Mouse (Mus musculus): Measurements from ENCODE around the gene Pacrg. TPM values are rescaled to one million over a fixed set of nuclear protein-coding genes. Genes with fewer than 3 reads are reported as not detected.

Pacrg gene
- polyA plus RNA-seq, 1 experiment from 2014 or later: 1.3 TPM

DNA sequence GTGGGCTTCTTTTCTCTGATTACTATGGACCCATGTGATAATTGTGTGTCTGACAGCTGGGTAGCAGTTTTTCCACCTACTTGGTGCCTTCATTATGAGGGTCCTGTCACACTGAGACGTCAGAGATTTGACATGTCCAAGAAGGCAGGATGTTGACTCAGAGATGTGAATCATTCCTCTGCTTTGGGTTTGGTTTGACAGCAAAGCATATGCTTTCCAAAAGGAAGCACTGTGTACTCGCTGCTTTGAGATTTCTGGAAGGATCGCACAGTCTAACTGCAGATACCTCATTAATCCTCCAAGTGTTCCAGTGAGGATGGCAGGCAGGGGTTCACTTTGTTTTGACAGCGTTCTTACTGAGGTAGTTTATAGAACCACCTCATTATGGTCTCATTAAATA lies 178.8 kb downstream of the Pacrg start:
- H3K4me3 ChIP-seq (ENCODE audit: low read depth, low read length): no peak overlapping the region
- 69% methylated on average over 4 of the region's 4 CpGs for WGBS (ENCODE audit: insufficient replicate concordance)

DNA sequence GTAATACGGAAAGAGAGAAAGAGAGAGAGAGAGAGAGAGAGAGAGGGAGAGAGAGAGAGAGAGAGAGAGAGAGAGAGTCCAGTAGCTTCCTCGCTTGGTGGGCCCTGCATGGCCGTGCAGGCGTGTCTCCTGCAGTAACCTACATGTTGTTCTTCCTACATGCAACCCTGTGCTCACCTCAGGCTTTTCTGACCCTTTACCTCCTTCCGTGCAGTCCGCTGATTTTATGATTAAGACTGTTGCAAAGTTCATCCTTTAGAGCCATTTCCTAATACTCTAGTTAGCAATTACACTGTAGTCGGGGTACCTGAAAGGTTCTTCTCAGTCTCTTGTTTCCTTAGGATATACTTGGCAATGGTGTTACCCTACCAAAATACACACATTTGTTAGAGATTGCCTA lies 196.5 kb downstream of the Pacrg start:
- no peak overlapping the region for H3K27ac ChIP-seq (ENCODE audit: low read depth, low read length)
- H3K4me3 ChIP-seq (ENCODE audit: low read depth, low read length): no peak overlapping the region
- no peaks in the 10 kb centered on the region for H3K27me3 ChIP-seq (ENCODE audit: control insufficient read depth, insufficient read depth, low read length)
- ATAC-seq (replicated peaks; ENCODE audit: insufficient number of reproducible peaks, low FRiP score, low TSS enrichment): no peak
- H3K36me3 ChIP-seq (ENCODE audit: control insufficient read depth, insufficient read depth, low read length): no peaks in the 10 kb centered on the region
- H3K9ac ChIP-seq (ENCODE audit: low read depth, low read length): no peak overlapping the region
- 84% methylated on average over 7 of the region's 7 CpGs for WGBS (ENCODE audit: insufficient replicate concordance)
- H3K9me3 ChIP-seq (replicated peaks; ENCODE audit: control insufficient read depth, low read length): no peaks in the 10 kb centered on the region
- H3K4me2 ChIP-seq: no peak overlapping the region
- H3K4me1 ChIP-seq (ENCODE audit: control insufficient read depth, insufficient read depth, low read length): no peaks in the 10 kb centered on the region

More for the DNA sequence above, 178.8 kb downstream of the Pacrg start:
- Histone ChIP-seq H3K9ac (ENCODE audit: low read depth, low read length) (no peak overlapping the region), H3K4me2 (no peak overlapping the region), H3K4me1 (ENCODE audit: control insufficient read depth, insufficient read depth, low read length) (no peaks in the 10 kb centered on the region), H3K27ac (ENCODE audit: low read depth, low read length) (no peak overlapping the region), H3K36me3 (ENCODE audit: control insufficient read depth, insufficient read depth, low read length) (no peaks in the 10 kb centered on the region), H3K27me3 (ENCODE audit: control insufficient read depth, insufficient read depth, low read length) (no peaks in the 10 kb centered on the region), H3K9me3 (replicated peaks; ENCODE audit: control insufficient read depth, low read length) (peaks cover 3% of the 10 kb centered on the region; the same call in 1 of the 2 replicates)
- ATAC-seq (replicated peaks; ENCODE audit: insufficient number of reproducible peaks, low FRiP score, low TSS enrichment): no peak

DNA sequence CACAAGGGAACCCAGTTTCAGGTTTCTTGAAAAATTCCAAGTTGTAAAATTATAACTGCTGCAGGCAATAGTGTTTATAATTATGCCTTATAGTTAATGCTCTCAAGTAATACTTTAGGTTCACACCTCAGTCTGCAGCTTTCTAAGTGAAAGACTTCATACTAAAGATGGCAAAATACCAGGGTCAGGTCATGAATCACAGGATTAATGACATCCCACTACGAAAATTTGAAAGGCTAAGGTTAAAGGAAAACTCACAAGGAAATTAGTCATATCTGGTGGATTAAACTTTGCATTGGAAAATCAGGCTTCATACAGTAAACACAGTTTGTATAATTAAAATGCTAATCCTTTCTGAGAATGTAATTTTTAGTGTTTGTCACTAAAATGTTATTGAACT lies 200.3 kb downstream of the Pacrg start:
- Histone ChIP-seq H3K4me1 (ENCODE audit: control insufficient read depth, insufficient read depth, low read length) (no peaks in the 10 kb centered on the region), H3K9ac (ENCODE audit: low read depth, low read length) (no peak overlapping the region), H3K4me2 (no peak overlapping the region), H3K27ac (ENCODE audit: low read depth, low read length) (no peak overlapping the region), H3K4me3 (ENCODE audit: low read depth, low read length) (no peak overlapping the region), H3K36me3 (ENCODE audit: control insufficient read depth, insufficient read depth, low read length) (no peaks in the 10 kb centered on the region), H3K9me3 (replicated peaks; ENCODE audit: control insufficient read depth, low read length) (no peaks in the 10 kb centered on the region), H3K27me3 (ENCODE audit: control insufficient read depth, insufficient read depth, low read length) (no peaks in the 10 kb centered on the region)
- WGBS (ENCODE audit: insufficient replicate concordance): 63% methylated on average over 1 of the region's 1 CpGs
- ATAC-seq (replicated peaks; ENCODE audit: insufficient number of reproducible peaks, low FRiP score, low TSS enrichment): no peak

DNA sequence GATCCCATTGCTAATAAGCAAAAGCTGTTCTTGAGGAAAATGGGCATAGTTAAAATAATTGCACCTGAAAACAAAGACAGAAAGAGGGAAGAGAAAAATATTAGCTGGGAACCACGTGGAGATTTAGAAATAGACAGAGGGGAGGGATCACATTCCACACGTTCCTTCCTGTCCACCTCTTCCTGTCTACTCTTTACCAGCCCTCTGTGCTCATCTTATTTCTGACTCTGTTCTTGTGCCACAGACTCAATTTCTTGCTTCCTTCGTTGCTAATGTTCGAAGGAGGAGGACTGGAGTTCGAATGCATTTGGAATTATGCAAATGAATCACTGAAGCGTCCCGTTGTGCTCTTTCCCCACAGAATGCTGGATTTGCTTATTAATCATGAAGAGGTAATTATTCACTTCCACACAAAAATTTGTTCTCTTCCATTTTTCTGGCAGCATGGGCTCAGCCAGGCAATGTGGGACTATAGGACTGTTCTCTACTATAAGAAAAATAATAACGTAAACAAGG lies 204.1 kb downstream of the Pacrg start:
- Histone ChIP-seq H3K4me1 (ENCODE audit: control insufficient read depth, insufficient read depth, low read length) (no peaks in the 10 kb centered on the region), H3K4me3 (ENCODE audit: low read depth, low read length) (no peak overlapping the region)
- ATAC-seq (replicated peaks; ENCODE audit: insufficient number of reproducible peaks, low FRiP score, low TSS enrichment): no peak

DNA sequence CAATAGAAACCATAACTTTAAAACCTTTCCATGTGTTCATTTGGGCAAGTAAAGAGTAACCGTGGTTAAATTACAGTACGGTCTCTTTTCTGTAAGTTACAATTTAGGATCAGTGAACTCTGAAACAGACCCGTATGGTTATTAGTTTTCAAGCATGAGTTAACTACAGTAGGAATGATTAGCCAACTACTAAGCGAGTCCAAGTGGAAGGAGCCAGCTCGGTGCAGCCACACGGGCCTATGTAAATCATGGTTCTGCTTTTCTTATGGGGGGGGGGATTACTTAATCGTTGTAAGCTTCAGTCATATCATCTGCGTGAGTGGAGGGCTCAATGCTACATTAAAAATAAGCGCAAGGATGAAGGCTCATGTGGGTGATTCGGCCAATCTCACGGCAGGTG lies 204.6 kb downstream of the Pacrg start:
- 88% methylated on average over 11 of the region's 11 CpGs for WGBS (ENCODE audit: insufficient replicate concordance)
- Histone ChIP-seq H3K4me3 (ENCODE audit: low read depth, low read length) (no peak overlapping the region), H3K4me1 (ENCODE audit: control insufficient read depth, insufficient read depth, low read length) (no peaks in the 10 kb centered on the region), H3K4me2 (no peak overlapping the region), H3K36me3 (ENCODE audit: control insufficient read depth, insufficient read depth, low read length) (no peaks in the 10 kb centered on the region), H3K9ac (ENCODE audit: low read depth, low read length) (no peak overlapping the region), H3K27me3 (ENCODE audit: control insufficient read depth, insufficient read depth, low read length) (no peaks in the 10 kb centered on the region), H3K9me3 (replicated peaks; ENCODE audit: control insufficient read depth, low read length) (no peaks in the 10 kb centered on the region), H3K27ac (ENCODE audit: low read depth, low read length) (no peak overlapping the region)
- no peak for ATAC-seq (replicated peaks; ENCODE audit: insufficient number of reproducible peaks, low FRiP score, low TSS enrichment)

More for the DNA sequence above, 204.1 kb downstream of the Pacrg start:
- 75% methylated on average over 8 of the region's 8 CpGs for WGBS (ENCODE audit: insufficient replicate concordance)
- H3K27ac ChIP-seq (ENCODE audit: low read depth, low read length): no peak overlapping the region
- H3K36me3 ChIP-seq (ENCODE audit: control insufficient read depth, insufficient read depth, low read length): no peaks in the 10 kb centered on the region
- H3K4me2 ChIP-seq: no peak overlapping the region
- H3K9ac ChIP-seq (ENCODE audit: low read depth, low read length): no peak overlapping the region
- H3K27me3 ChIP-seq (ENCODE audit: control insufficient read depth, insufficient read depth, low read length): no peaks in the 10 kb centered on the region
- H3K9me3 ChIP-seq (replicated peaks; ENCODE audit: control insufficient read depth, low read length): no peaks in the 10 kb centered on the region

DNA sequence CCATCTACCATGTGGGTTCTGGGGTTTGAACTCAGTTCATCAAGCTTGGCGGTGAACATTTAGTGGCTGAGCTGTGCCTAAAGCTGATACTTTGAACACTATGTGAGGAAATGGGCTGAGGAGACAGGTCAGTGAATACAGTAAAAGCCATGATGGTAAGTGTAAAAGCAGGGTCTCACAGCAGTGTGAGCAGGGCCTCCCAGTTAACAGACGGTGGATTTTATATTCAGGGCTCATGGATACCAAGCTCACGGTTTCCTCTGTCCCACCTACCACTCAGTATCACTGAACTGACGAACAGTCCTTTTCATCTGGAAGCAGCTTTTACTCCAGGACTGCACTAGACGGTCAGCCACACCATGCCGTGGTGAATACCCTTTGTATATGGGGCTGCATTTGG lies 205.1 kb downstream of the Pacrg start:
- H3K9me3 ChIP-seq (replicated peaks; ENCODE audit: control insufficient read depth, low read length): no peaks in the 10 kb centered on the region
- H3K4me2 ChIP-seq: no peak overlapping the region
- no peak for ATAC-seq (replicated peaks; ENCODE audit: insufficient number of reproducible peaks, low FRiP score, low TSS enrichment)
- no peaks in the 10 kb centered on the region for H3K36me3 ChIP-seq (ENCODE audit: control insufficient read depth, insufficient read depth, low read length)
- no peak overlapping the region for H3K27ac ChIP-seq (ENCODE audit: low read depth, low read length)
- H3K4me1 ChIP-seq (ENCODE audit: control insufficient read depth, insufficient read depth, low read length): no peaks in the 10 kb centered on the region
- H3K9ac ChIP-seq (ENCODE audit: low read depth, low read length): no peak overlapping the region
- H3K27me3 ChIP-seq (ENCODE audit: control insufficient read depth, insufficient read depth, low read length): no peaks in the 10 kb centered on the region
- H3K4me3 ChIP-seq (ENCODE audit: low read depth, low read length): no peak overlapping the region
- WGBS (ENCODE audit: insufficient replicate concordance): 87% methylated on average over 6 of the region's 6 CpGs

DNA sequence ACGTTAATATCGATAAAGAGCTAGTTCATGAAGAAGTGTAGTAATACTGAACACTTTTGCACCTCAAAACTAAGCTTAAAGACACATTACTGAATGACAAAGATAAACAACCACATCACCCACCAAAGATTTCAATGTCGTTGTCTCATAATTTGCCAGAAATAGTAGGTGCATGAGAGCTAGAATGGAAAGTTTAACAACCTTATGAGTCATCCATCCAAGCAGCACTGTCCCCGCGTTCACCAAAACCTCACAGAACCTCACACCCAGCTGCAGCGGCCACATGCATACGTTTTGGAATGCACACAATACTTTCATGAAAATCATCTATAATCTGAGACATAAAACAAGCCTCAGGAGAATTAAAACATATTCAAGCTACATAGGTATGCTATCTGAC lies 206.3 kb downstream of the Pacrg start:
- H3K9ac ChIP-seq (ENCODE audit: low read depth, low read length): no peak overlapping the region
- no peaks in the 10 kb centered on the region for H3K4me1 ChIP-seq (ENCODE audit: control insufficient read depth, insufficient read depth, low read length)
- no peak for ATAC-seq (replicated peaks; ENCODE audit: insufficient number of reproducible peaks, low FRiP score, low TSS enrichment)
- no peak overlapping the region for H3K27ac ChIP-seq (ENCODE audit: low read depth, low read length)
- no peaks in the 10 kb centered on the region for H3K27me3 ChIP-seq (ENCODE audit: control insufficient read depth, insufficient read depth, low read length)
- no peaks in the 10 kb centered on the region for H3K9me3 ChIP-seq (replicated peaks; ENCODE audit: control insufficient read depth, low read length)
- no peak overlapping the region for H3K4me2 ChIP-seq
- no peak overlapping the region for H3K4me3 ChIP-seq (ENCODE audit: low read depth, low read length)
- WGBS (ENCODE audit: insufficient replicate concordance): 81% methylated on average over 7 of the region's 7 CpGs
- H3K36me3 ChIP-seq (ENCODE audit: control insufficient read depth, insufficient read depth, low read length): no peaks in the 10 kb centered on the region

DNA sequence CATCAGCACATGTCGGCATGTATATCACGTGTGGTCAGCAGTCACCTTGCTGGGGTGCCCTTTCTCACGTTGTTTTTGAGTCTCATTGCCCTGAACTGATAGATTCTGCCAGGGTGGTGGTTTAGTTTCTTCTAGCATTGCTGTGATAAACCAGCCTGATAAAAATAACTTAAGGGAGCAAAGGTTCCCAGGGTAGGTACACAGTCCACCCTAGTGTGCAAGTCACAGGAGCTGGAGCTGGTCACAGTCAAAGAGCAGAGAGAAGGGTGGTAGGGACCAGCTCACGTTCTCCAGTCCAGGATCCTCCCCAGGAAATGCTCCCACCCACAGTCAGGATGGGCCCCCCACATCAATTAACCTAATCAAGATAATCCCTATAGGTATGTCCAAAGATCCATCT lies 211.9 kb downstream of the Pacrg start:
- no peaks in the 10 kb centered on the region for H3K36me3 ChIP-seq (ENCODE audit: control insufficient read depth, insufficient read depth, low read length)
- H3K9ac ChIP-seq (ENCODE audit: low read depth, low read length): no peak overlapping the region
- H3K27me3 ChIP-seq (ENCODE audit: control insufficient read depth, insufficient read depth, low read length): no peaks in the 10 kb centered on the region
- H3K27ac ChIP-seq (ENCODE audit: low read depth, low read length): no peak overlapping the region
- WGBS (ENCODE audit: insufficient replicate concordance): 70% methylated on average over 4 of the region's 4 CpGs
- no peak for ATAC-seq (replicated peaks; ENCODE audit: insufficient number of reproducible peaks, low FRiP score, low TSS enrichment)
- no peaks in the 10 kb centered on the region for H3K9me3 ChIP-seq (replicated peaks; ENCODE audit: control insufficient read depth, low read length)
- peaks cover 3% of the 10 kb centered on the region; the same call in 1 of the 2 replicates for H3K4me1 ChIP-seq (ENCODE audit: control insufficient read depth, insufficient read depth, low read length)
- no peak overlapping the region for H3K4me2 ChIP-seq
- H3K4me3 ChIP-seq (ENCODE audit: low read depth, low read length): no peak overlapping the region

DNA sequence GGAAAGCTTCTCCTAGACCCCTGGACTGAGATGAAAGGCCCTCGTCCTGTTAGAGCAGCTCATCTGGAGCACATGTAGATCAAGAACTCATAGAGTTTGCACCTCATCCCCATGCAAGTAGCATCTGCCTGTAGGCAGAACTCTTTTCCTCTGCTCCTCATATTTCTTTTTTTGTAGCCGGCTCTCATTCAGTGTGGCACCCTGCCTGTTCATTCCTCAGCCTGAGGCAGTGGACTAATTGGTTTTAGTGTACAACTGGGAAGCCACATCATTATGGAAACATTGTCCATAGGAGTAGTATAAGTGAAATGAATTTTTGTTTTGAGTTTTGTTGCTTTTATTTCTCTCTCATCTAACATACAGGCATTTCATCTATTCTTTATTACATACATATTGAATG lies 212.6 kb downstream of the Pacrg start:
- 63% methylated on average over 2 of the region's 2 CpGs for WGBS (ENCODE audit: insufficient replicate concordance)
- Histone ChIP-seq H3K36me3 (ENCODE audit: control insufficient read depth, insufficient read depth, low read length) (no peaks in the 10 kb centered on the region), H3K9ac (ENCODE audit: low read depth, low read length) (no peak overlapping the region), H3K9me3 (replicated peaks; ENCODE audit: control insufficient read depth, low read length) (no peaks in the 10 kb centered on the region), H3K4me3 (ENCODE audit: low read depth, low read length) (no peak overlapping the region), H3K27me3 (ENCODE audit: control insufficient read depth, insufficient read depth, low read length) (no peaks in the 10 kb centered on the region), H3K4me1 (ENCODE audit: control insufficient read depth, insufficient read depth, low read length) (peaks cover 3% of the 10 kb centered on the region; the same call in 1 of the 2 replicates), H3K27ac (ENCODE audit: low read depth, low read length) (no peak overlapping the region), H3K4me2 (no peak overlapping the region)
- ATAC-seq (replicated peaks; ENCODE audit: insufficient number of reproducible peaks, low FRiP score, low TSS enrichment): no peak
